Mouse (Mus musculus) thymus, adult 2 months (tissue): Measurements from ENCODE around the gene Cst9.

Experiments
- CTCF ChIP-seq: fragments of 200-500 bp; IDR thresholded peaks from 2 replicates; pipeline ENCODE4 v1.5.1; 2012; ENCODE audit warnings: mild to moderate bottlenecking, control low read depth, low read length, moderate library complexity, borderline replicate concordance; ENCODE audit not compliant: control insufficient read depth, poor library complexity, insufficient read depth; ENCODE audit errors: extremely low read depth
- POLR2A ChIP-seq: fragments of 200-500 bp; IDR thresholded peaks from 2 replicates; pipeline ENCODE4 v1.6.1; 2012; ENCODE audit warnings: mild to moderate bottlenecking, low read length, control low read depth, moderate library complexity; ENCODE audit not compliant: control insufficient read depth, poor library complexity, insufficient read depth; ENCODE audit errors: extremely low read depth

DNA sequence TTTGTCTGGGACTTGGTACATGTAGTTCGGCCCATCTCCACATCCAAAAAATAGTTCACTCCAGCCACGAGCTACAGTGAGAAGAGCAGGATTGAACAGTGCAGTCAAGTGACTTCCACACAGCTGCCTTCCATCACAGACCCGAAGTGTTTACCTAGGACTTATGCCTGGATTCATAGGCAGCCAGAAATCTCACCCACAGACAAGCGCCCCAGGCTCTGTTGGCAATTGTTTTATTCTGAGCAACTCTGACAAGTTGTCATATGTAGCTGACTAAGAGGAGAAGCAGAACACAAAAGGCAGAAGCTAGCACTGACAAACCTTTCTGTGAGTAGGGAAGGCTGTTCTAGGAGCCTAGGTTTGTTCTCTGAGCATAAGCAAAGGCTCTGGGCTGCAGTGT lies 37.9 kb downstream of the Cst9 start:
- TF ChIP-seq CTCF (no peak), POLR2A (no peak)
